Mouse (Mus musculus) v-Abl transformed pro-B cells (cell line): ENCODE data around the gene Pygm.

Experiments used
- in situ Hi-C, 2 experiments: fragments of 400-800 bp; cut with MboI; formaldehyde crosslinking; loops; one replicate each; pipeline ENCODE4 v1.15.1; 2025; ENCODE audit not compliant: unreplicated experiment in 2 of 2

Pygm gene

DNA sequence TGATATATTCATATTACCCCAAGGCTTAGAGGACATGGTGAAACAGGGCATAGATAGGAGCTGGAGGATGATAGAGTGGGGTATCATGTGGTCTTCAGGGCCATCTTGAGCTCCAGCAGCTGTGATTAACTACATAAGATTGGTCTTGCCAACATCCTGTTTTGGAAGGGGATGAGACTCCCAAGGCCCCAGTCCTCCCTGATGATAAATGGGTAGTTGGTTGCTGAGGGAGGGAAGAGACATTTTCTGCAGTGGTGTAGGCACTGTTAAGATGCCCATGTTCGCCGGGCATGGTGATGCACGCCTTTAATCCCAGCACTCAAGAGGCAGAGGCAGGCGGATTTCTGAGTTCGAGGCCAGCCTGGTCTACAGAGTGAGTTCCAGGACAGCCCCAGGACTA, 3.0 kb upstream of the Pygm start:
- in situ Hi-C loops: no loop called here

- in situ Hi-C loops: no loop called here
These were observed 1.8 kb upstream of the Pygm start for GRCm38 (mm10) chr19:6382323-6382924.

DNA sequence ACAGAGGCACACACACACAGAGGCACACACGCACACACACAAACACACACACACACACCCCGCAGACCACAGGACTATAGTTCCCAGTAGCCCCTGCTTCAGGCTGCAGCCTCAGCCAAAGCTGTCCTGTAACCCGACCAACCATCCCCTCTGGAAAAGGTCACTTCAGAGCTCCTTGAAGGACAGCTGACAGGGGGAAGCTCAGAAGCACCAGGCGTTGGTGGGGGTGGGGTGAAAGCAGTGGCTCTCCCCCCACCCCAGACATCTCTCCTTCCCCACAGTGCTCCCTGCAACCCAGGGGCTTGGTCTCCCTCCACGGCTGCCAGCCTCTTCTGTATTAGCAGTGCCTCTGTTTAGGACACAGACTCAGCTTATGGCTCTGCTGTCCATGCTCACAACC, 729 bp upstream of the Pygm start:
- in situ Hi-C loops: no loop called here

- in situ Hi-C loops: no loop called here
These were observed 755 bp downstream of the Pygm start for GRCm38 (mm10) chr19:6384954-6385353.

DNA sequence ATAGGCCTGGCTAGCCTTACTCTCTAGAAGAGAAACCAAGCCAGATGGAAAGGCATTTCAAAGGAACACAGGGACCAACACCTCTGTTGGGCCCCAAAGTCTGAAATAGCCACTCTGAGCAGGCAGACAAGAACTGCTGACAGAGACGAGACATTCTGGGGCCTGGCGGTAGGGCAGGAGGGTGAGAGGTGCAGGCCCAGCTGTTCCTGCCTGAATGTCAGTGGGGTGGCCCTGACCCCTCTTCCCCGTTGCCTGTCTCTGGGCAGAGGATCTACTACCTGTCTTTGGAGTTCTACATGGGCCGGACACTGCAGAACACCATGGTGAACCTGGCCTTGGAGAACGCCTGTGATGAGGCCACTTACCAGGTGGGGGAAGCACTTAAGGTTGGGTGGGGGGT, 1.2 kb downstream of the Pygm start:
- in situ Hi-C loops: no loop called here

DNA sequence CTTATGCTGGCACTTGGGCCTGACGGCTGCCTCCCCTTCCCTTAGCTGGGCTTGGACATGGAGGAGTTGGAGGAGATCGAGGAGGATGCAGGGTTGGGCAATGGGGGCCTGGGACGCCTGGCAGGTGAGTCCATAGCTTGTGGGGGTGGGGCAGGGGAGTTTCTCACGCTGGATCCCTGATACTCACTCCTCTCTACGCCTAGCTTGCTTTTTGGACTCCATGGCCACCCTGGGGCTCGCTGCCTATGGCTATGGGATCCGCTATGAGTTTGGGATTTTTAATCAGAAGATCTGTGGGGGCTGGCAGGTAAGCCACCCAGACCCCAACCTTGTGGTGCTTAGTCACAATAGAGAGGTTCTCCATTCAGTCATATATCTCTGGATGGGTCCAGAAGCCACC, 1.6 kb downstream of the Pygm start:
- in situ Hi-C loops: no loop called here

DNA sequence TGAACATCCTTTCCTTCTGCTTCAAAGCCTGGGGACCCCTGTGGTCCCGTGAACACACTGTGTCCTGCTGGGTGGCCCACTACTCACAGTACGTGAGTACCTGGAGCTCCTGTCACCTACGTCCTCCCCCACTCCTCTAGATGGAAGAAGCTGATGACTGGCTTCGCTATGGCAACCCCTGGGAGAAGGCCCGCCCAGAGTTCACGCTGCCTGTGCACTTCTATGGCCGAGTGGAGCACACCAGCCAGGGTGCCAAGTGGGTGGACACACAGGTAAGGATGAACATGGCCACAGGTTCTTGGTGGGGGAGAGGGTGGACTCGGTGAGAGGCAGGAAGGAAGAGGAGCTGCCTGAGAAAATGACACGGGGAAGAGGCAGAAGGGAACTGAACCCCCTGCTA, 2.0 kb downstream of the Pygm start:
- in situ Hi-C loops: no loop called here

GRCm38 (mm10) chr19:6388006-6388405, 3.8 kb downstream of the Pygm start:
- in situ Hi-C loops: no loop called here

GRCm38 (mm10) chr19:6389803-6390202, 5.6 kb downstream of the Pygm start:
- in situ Hi-C loops: no loop called here

DNA sequence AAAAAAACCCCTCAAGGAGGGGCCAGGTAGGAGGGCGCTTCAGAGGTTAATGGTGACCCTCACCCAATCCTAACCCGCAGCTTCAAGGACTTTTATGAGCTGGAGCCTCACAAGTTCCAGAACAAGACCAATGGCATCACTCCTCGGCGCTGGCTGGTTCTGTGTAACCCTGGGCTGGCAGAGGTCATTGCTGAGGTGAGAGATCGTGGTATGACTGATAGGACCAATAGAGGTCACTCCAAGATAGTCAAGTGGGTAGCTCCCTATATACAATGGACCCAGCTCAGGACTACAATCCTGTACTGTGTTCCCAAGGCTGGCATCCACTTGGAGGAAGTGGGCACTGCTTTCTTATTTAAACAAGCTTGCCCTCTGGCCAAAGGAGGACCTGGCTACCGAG, 6.1 kb downstream of the Pygm start:
- in situ Hi-C loops: no loop called here

DNA sequence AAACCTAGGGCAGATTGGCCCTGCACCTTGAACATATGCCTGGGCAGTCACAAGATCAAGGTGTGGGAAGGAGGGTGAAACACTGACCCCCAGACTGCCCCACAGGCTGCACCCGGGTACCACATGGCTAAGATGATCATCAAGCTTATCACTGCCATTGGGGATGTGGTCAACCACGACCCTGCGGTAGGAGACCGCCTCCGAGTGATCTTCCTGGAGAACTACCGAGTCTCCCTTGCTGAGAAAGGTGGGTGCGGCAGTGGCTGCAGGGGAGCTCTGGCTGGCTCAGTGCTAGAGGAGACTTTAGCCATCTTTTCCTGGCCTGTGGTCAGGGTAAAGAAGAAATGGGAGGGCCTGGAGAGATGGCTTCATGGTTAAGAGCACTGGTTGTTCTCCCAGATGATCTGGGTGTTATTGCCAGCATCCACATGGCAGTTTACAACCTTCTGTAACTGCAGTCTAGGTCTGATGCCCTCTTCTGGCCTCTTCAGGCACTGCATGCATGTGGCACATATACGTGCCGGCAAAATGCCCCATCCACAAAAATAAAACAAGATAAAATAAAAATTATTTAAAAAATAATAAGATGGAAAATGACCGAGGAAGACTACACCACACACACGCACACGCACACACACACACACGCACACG, 8.7 kb downstream of the Pygm start:
- in situ Hi-C loops: no loop called here

DNA sequence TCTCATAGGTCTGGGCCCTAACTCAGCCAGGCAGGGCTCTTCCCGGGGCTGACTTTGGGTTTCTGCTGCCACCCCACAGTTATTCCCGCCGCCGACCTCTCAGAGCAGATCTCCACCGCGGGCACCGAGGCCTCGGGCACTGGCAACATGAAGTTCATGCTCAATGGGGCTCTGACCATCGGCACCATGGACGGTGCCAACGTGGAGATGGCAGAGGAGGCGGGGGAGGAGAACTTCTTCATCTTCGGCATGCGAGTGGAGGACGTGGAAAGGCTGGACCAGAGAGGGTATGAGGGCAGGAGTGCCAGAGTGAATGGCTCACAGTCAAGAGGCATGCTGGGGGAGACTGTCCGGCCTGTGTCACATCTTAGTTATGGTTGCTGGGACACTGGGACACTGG, 9.4 kb downstream of the Pygm start:
- in situ Hi-C loops: no loop called here

GRCm38 (mm10) chr19:6396237-6396636, 12.0 kb downstream of the Pygm start:
- in situ Hi-C loops: no loop called here

DNA sequence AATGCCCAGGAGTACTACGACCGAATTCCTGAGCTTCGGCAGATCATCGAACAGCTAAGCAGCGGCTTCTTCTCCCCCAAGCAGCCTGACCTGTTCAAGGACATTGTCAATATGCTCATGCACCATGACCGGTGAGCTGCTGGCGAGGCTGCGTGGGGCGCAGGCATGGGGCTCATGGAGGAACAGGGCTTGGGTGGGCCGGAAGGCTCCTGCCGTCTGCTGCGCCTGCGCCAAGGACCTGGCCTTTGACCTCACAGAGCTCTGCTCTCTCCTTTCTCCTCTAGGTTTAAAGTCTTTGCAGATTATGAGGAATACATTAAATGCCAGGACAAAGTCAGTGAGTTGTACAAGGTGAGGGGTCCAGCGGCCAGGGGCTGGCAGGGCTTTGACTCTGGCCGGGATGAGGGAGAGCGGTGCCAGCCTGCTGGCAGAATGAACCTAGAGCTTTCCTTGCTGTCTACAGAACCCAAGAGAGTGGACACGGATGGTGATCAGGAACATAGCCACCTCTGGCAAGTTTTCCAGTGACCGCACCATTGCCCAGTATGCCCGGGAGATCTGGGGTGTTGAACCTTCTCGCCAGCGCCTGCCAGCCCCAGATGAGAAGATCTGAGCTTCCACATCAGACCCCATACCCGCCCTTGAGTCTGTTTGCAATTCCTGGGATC, 13.5 kb downstream of the Pygm start:
- in situ Hi-C loops: no loop called here

DNA sequence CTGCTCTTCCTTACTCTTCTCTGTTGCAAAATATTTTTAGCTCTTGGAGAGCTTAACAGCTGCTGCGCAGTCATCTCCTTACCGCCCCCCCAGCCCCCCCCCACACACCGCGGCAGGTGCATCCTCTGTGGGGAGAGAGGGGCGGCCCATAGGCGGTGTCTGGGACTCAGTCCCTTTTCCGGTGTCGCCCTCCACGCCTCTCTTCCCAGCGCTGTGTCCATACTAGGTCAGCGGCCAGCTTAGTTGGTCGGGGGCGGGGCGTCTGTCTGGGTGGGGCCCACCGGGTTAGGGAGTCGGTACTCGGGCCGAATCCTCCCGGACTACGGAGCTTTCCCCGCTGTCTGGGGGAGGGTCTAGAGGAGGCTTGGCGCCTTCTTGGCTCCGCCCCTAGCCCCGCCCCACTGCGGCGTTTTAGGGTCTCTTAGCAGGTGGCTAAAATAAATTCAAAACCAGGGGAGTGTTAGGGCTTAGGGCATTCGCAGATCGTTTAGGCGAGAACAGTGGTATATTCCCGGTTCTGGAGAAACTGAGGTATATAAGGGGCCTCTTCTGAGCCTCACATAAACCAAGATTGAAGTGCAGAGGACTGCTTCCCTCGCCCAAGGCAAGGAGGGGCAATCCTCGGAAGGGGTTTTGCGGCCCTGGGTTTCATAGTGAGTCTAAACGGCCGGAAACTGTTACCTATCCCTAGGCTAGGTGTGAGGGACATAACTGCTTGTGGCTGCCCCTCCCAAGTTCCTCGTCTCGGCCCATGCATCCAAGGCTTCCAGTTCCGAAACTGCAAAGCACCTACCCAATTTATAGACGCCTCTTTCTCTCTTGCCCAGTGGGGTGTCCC, 14.5 kb downstream of the Pygm start:
- in situ Hi-C loops: no loop called here

GRCm38 (mm10) chr19:6399285-6400095, 15.3 kb downstream of the Pygm start, which contains the start of gene Rasgrp2:
Gene Rasgrp2 (plus strand): TSS chr19:6399340.
- in situ Hi-C loops: loop anchor here in 1 of 2 experiments (5.0 to 10.0 kb wide), 2 partner anchors 32 to 55 kb away; no protein-coding TSS in a partner anchor

DNA sequence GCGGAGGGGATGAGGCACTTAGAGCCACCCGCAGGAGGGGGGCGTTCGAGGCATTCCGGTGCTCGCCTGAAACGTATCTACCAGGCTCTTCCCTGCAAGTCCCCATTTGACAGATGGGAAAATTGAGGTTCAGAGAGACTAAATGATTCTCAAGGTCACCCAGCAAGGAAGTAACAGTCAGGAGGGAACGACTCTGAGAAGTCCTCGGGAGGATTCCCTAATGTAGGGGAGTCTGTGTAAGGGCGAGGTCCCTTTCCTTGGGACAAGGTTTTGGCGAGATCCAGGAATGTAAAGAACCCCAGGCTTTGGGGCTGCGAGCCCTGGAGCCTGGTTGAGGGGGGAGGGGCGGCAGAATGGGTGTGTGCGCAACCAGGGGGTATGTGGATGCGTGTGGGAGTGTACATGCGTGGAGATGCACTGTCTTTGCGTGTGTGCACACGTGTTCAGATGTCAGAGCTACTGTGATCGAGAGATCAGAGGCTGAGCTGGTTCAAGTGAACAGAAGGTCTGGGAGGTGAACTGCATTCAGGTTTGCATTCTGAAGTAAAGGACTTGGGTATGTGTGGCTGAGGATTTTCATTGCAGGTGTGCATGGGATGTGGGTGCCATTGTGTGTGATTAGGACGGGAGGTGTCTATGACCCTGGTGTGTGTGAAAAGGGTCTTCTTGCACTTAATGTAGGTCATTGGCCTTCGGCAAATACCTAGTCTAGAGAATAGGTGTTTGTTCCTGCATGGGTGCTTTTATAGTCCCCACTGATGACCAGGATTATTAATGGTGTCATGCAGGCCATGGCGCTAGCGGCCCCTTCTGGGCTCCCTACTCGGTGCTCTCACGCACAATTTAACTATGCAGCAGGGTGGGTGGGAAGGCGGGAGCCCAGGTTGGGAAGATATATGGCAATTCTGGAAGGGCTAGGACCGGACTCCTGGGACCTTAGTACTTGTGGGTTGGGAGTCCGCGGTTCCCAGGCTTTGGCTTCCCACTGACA, 16.2 kb downstream of the Pygm start:
- in situ Hi-C loops: loop anchor here in 1 of 2 experiments (5.0 to 10.0 kb wide), 2 partner anchors 33 to 54 kb away; no protein-coding TSS in a partner anchor

GRCm38 (mm10) chr19:6401131-6401815, 17.1 kb downstream of the Pygm start:
- in situ Hi-C loops: loop anchor here in 1 of 2 experiments (5.0 to 10.0 kb wide), 2 partner anchors 34 to 54 kb away; no protein-coding TSS in a partner anchor
